Mouse (Mus musculus): Measurements from ENCODE around the gene Tecpr2. TPM values are rescaled to one million over a fixed set of nuclear protein-coding genes. Genes with fewer than 3 reads are reported as not detected.

The Tecpr2 gene
- polyA plus RNA-seq, 1 experiment from 2014 or later, result 1.6 TPM

DNA sequence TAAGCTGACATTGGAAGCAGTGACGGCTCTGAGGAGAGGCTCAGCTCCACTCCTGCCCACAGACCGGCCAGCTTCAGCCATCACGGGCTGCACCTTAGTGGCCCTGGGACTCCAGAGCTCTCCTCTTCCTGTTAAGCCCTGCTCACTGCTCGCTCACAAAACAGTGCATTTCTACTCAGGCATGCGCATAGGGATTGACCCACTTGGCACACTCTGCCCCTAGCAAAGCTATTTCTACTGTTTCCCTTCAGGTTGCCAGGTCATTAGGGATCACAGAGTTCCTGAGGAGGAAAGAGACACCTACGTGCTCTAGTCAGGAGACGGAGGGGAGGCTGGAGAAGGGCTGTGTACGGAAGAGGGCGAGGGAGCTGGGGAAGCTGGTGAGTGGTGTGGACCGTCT, 23.1 kb upstream of the Tecpr2 start:
- Histone ChIP-seq H3K27me3 (no peaks in the 10 kb centered on the region), H3K4me2 (no peak overlapping the region), H3K9ac (no peak overlapping the region), H3K36me3 (replicated peaks) (peaks cover 27% of the 10 kb centered on the region), H3K4me1 (replicated peaks) (peaks cover 39% of the 10 kb centered on the region), H3K27ac (replicated peaks) (peak overlapping the region; percentile 61), H3K4me3 (replicated peaks) (no peak overlapping the region), H3K9me3 (replicated peaks) (no peaks in the 10 kb centered on the region)
- WGBS (ENCODE audit: insufficient replicate concordance), result 73% methylated on average over 10 of the region's 10 CpGs
- ATAC-seq (ENCODE audit: insufficient read depth), result no peak

DNA sequence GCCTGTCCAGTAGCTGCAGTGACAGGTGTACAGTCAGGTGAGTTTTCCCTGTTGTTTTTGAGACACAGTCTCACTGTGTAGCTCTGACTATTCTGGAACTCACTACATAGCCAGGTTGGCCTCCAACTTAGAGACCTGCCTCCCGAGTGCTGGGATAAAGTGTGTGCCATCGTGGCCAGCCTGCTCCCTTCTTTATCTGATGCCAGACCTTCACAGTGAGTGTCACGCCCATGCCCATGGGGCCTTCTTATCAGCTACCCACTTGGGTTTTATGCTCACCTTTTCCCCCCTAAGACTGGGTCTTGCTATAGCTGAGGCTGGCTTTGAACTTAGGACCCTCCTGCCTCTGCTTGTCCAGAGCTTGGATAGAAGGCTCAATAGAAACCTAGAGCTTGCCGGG, 19.0 kb upstream of the Tecpr2 start:
- H3K9ac ChIP-seq, result peak overlapping the region; percentile 7; the same call in 1 of the 2 replicates
- peak; percentile 73 for ATAC-seq (ENCODE audit: insufficient read depth)
- H3K27me3 ChIP-seq, result no peaks in the 10 kb centered on the region
- no peaks in the 10 kb centered on the region for H3K9me3 ChIP-seq (replicated peaks)
- H3K4me3 ChIP-seq (replicated peaks), result no peak overlapping the region
- H3K27ac ChIP-seq (replicated peaks), result peak overlapping the region; percentile 25
- WGBS (ENCODE audit: insufficient replicate concordance), result 40% methylated on average over 4 of the region's 4 CpGs
- H3K4me1 ChIP-seq (replicated peaks), result peaks cover 56% of the 10 kb centered on the region
- H3K4me2 ChIP-seq, result peak overlapping the region; percentile 50
- peaks cover 58% of the 10 kb centered on the region for H3K36me3 ChIP-seq (replicated peaks)

DNA sequence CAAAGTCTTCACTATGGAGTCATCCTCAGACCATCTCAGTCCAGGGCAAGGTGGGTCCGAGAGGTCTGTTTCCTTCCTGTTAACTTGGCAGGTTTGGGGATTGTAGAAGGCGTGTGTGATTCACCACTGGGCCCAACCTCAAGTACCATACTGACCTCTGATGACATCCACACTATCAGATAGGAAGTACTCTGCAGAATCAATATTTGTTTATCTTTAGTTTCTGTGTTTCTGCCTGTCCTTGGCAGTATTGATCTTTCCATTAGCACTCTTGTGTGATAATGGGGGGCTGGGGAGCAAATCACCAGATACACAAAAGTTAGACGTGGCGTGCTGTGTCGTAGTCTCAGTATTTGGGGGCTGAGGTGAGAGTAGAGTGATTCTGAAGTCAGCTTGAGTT, 17.8 kb upstream of the Tecpr2 start:
- H3K27ac ChIP-seq (replicated peaks), result peak overlapping the region; percentile 25
- H3K4me2 ChIP-seq, result no peak overlapping the region
- H3K9me3 ChIP-seq (replicated peaks), result no peaks in the 10 kb centered on the region
- peak; percentile 11; the same call in 1 of the 2 replicates for ATAC-seq (ENCODE audit: insufficient read depth)
- H3K36me3 ChIP-seq (replicated peaks), result peaks cover 69% of the 10 kb centered on the region
- H3K4me3 ChIP-seq (replicated peaks), result no peak overlapping the region
- peaks cover 48% of the 10 kb centered on the region for H3K4me1 ChIP-seq (replicated peaks)
- WGBS (ENCODE audit: insufficient replicate concordance), result 69% methylated on average over 5 of the region's 5 CpGs
- no peaks in the 10 kb centered on the region for H3K27me3 ChIP-seq
- H3K9ac ChIP-seq, result no peak overlapping the region

DNA sequence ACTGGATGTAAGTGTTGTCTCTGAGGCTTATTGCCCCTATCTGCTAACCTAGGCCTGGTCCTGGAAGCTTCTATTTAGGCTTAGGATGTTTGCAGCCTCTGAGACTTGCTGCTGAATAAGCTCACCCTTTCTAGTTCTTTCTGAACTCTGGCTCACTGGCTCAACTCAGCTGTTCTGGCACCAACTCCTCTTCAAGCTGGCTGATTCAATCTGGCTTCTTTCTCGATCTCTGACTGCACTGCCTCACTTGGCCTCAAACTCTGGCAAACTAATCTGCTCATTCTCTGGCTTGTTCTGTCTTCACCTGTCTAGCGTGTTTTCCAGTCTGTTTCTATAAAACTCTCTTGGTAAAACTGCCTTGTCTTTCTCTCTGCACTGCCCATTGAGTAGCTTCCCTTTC, 13.7 kb upstream of the Tecpr2 start:
- Histone ChIP-seq H3K4me1 (replicated peaks) (peaks cover 23% of the 10 kb centered on the region), H3K4me3 (replicated peaks) (no peak overlapping the region), H3K27ac (replicated peaks) (no peak overlapping the region), H3K27me3 (no peaks in the 10 kb centered on the region), H3K36me3 (replicated peaks) (peaks cover 81% of the 10 kb centered on the region), H3K4me2 (no peak overlapping the region), H3K9ac (no peak overlapping the region), H3K9me3 (replicated peaks) (no peaks in the 10 kb centered on the region)
- 76% methylated on average over 2 of the region's 2 CpGs for WGBS (ENCODE audit: insufficient replicate concordance)
- no peak for ATAC-seq (ENCODE audit: insufficient read depth)

DNA sequence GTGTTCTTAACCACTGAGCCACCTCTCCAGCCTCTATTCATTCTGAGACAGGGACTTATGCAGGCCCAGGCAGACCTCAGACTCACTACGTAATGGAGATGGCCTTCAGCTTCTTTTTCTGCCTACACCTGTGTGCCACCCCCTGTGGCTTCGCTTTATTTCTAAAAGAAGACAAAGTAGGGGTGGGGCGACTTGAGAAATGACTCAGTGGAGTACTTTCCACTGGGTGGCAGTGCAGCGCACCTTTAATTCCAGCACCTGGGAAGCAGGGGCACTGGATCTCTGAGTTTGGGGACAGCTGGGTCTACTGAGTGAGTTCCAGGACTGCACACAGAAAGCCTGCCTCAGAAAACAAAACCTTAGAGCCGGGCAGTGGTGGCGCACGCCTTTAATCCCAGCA, 6.8 kb upstream of the Tecpr2 start:
- WGBS (ENCODE audit: insufficient replicate concordance), result 75% methylated on average over 7 of the region's 7 CpGs
- H3K27me3 ChIP-seq, result no peaks in the 10 kb centered on the region
- no peak for ATAC-seq (ENCODE audit: insufficient read depth)

DNA sequence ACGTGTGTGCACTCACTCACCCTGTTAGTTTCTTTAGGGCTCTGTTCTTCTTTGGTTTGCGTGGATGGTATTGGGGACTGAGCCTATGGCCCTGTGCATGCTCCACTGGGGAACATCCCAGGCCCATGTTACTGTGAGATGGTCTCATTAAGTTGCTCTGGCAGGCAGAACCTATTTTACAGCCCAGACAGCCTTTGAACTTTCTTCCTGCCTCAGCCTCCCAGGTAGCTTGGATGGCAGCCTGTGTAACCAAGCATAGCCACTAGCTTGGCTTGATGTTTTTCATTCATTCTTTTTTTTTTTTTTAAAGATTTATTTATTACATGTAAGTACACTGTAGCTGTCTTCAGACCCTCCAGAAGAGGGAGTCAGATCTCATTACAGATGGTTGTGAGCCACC, 3.8 kb upstream of the Tecpr2 start:
- Histone ChIP-seq H3K27ac (replicated peaks) (no peak overlapping the region), H3K9ac (no peak overlapping the region), H3K9me3 (replicated peaks) (no peaks in the 10 kb centered on the region), H3K4me2 (no peak overlapping the region), H3K4me1 (replicated peaks) (peaks cover 43% of the 10 kb centered on the region), H3K4me3 (replicated peaks) (no peak overlapping the region), H3K27me3 (no peaks in the 10 kb centered on the region), H3K36me3 (replicated peaks) (peaks cover 31% of the 10 kb centered on the region)
- WGBS (ENCODE audit: insufficient replicate concordance), result 87% methylated on average over 2 of the region's 2 CpGs
- ATAC-seq (ENCODE audit: insufficient read depth), result no peak

More for the DNA sequence above, 6.8 kb upstream of the Tecpr2 start:
- no peak overlapping the region for H3K4me3 ChIP-seq (replicated peaks)
- no peak overlapping the region for H3K9ac ChIP-seq
- no peak overlapping the region for H3K4me2 ChIP-seq
- H3K4me1 ChIP-seq (replicated peaks), result peaks cover 24% of the 10 kb centered on the region; the same call in 1 of the 2 replicates
- H3K27ac ChIP-seq (replicated peaks), result no peak overlapping the region
- H3K36me3 ChIP-seq (replicated peaks), result peaks cover 56% of the 10 kb centered on the region
- H3K9me3 ChIP-seq (replicated peaks), result no peaks in the 10 kb centered on the region

DNA sequence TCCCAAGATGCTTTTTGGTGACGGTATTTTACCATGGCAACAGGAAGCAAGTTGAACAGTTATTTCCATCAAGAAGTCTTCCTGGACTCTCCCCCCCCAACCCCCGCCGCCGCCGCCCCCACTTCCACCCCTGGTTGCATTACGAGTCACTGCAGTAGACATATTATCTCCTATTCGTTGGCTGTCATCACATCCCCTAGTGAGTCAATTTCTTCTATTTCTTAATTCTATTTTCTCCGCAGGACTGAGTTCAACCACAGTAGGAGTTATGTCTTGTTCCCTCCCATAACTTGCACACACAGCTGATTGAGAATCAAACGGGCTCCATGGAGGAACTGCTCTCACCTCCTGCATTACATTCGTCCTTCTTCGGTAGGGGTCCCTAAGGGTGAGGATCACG, 958 bp upstream of the Tecpr2 start:
- WGBS (ENCODE audit: insufficient replicate concordance), result 17% methylated on average over 12 of the region's 12 CpGs
- Histone ChIP-seq H3K4me2 (peak overlapping the region; percentile 97), H3K36me3 (replicated peaks) (peaks cover 9% of the 10 kb centered on the region; the same call in 1 of the 2 replicates), H3K9ac (peak overlapping the region; percentile 84), H3K27ac (replicated peaks) (peak overlapping the region; percentile 70), H3K4me1 (replicated peaks) (peaks cover 66% of the 10 kb centered on the region), H3K9me3 (replicated peaks) (no peaks in the 10 kb centered on the region), H3K27me3 (no peaks in the 10 kb centered on the region), H3K4me3 (replicated peaks) (peak overlapping the region; percentile 95)
- no peak for ATAC-seq (ENCODE audit: insufficient read depth)

DNA sequence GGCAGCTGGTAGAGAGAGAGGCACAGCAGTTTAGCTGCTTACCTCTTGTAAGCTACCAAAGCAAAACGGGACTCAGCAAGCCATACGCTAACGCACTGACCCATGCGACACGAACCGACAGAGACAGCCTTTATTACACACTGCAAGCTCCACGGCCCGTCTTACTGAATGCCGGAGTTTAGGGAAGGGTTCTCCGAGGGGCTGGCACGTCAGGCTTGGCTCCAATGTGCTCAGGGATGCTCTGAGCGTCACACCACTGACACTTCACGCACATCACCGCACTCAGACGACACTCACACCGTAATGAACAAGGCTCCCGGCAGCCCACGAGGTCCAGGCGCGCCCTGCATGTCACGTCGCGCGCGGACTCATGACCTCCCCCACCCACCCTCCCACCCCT, 458 bp upstream of the Tecpr2 start:
- no peaks in the 10 kb centered on the region for H3K9me3 ChIP-seq (replicated peaks)
- H3K36me3 ChIP-seq (replicated peaks), result peaks cover 4% of the 10 kb centered on the region; the same call in 1 of the 2 replicates
- peak overlapping the region; percentile 84 for H3K9ac ChIP-seq
- H3K27ac ChIP-seq (replicated peaks), result peak overlapping the region; percentile 70
- peak overlapping the region; percentile 95 for H3K4me3 ChIP-seq (replicated peaks)
- peak; percentile 8 for ATAC-seq (ENCODE audit: insufficient read depth)
- H3K4me1 ChIP-seq (replicated peaks), result peaks cover 66% of the 10 kb centered on the region
- H3K4me2 ChIP-seq, result peak overlapping the region; percentile 97
- WGBS (ENCODE audit: insufficient replicate concordance), result 0% methylated on average over 25 of the region's 25 CpGs
- H3K27me3 ChIP-seq, result no peaks in the 10 kb centered on the region

DNA sequence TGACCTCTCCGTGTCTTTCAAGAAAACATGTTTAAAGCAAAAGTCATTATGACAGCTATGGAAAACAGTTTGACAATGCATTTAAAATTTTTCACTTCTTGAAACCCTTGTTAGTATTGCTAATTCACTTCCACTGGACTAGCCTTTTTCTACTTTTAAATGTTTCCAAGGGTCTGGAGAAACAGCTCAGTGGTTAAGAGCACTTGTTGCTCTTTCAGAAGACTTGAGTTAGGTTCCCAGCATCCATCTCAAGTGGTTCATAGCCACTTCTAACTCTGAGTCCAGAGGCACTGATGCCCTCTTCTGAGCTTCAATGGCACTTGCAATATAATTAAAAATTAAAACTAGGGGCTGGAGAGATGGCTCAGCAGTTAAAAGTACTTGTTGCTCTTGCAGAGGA, 2.8 kb downstream of the Tecpr2 start:
- 52% methylated on average over 1 of the region's 1 CpGs for WGBS (ENCODE audit: insufficient replicate concordance)
- no peaks in the 10 kb centered on the region for H3K36me3 ChIP-seq (replicated peaks)
- H3K4me1 ChIP-seq (replicated peaks), result peaks cover 50% of the 10 kb centered on the region
- H3K9ac ChIP-seq, result no peak overlapping the region
- no peaks in the 10 kb centered on the region for H3K9me3 ChIP-seq (replicated peaks)
- H3K4me3 ChIP-seq (replicated peaks), result no peak overlapping the region
- H3K27me3 ChIP-seq, result no peaks in the 10 kb centered on the region
- no peak overlapping the region for H3K27ac ChIP-seq (replicated peaks)
- no peak for ATAC-seq (ENCODE audit: insufficient read depth)
- H3K4me2 ChIP-seq, result no peak overlapping the region

DNA sequence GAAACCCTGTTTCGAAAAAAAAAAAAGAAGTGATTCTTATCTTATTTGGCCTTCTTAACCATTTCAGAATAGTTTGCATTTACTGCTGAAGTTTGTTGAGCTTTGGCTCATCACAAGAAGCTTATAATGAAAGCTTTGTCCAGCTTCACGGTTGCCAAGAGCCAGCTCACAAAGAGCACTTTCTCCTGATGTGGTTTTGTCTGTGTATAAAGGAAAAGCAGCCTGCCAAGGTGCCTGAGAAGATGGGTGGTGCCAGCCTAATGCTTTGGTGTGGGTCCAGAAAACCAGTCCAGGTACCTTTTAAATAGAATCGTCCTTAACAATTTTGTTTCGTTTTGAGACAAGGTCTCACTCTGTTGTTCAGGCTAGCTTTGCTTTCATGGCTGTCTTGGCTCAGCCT, 13.0 kb downstream of the Tecpr2 start:
- no peak for ATAC-seq (ENCODE audit: insufficient read depth)
- no peak overlapping the region for H3K27ac ChIP-seq (replicated peaks)
- 64% methylated on average over 4 of the region's 4 CpGs for WGBS (ENCODE audit: insufficient replicate concordance)

DNA sequence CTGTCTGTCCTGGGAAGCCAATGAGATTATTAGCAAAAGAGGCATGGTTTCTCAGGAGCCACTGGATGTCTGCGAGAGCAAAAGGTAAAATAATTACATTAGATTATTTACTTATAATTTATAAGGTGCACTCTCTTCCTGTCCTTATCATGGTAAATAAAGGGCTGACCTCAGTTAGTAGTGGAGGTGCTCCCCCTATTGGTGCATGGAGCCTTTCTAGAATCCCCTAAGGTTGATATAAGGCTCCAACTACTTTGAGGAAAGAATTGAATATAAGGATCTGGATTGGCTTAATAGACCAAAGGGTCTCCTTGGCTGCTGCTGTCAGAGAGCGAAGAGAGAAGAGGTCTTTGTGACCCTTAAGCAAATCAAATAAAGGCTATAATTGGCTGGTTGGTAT, 14.5 kb downstream of the Tecpr2 start:
- Histone ChIP-seq H3K27ac (replicated peaks) (no peak overlapping the region), H3K4me2 (no peak overlapping the region), H3K4me3 (replicated peaks) (no peak overlapping the region), H3K36me3 (replicated peaks) (0 out of 2 replicates have a peak, but pooled peaks cover 3% of the 10 kb centered on the region), H3K4me1 (replicated peaks) (no peaks in the 10 kb centered on the region; the same call in 1 of the 2 replicates), H3K9me3 (replicated peaks) (no peaks in the 10 kb centered on the region), H3K27me3 (no peaks in the 10 kb centered on the region), H3K9ac (no peak overlapping the region)
- ATAC-seq (ENCODE audit: insufficient read depth), result no peak
- 75% methylated on average over 2 of the region's 2 CpGs for WGBS (ENCODE audit: insufficient replicate concordance)

More for the DNA sequence above, 13.0 kb downstream of the Tecpr2 start:
- H3K4me2 ChIP-seq, result no peak overlapping the region
- H3K9me3 ChIP-seq (replicated peaks), result no peaks in the 10 kb centered on the region
- no peak overlapping the region for H3K4me3 ChIP-seq (replicated peaks)
- no peak overlapping the region for H3K9ac ChIP-seq
- H3K4me1 ChIP-seq (replicated peaks), result no peaks in the 10 kb centered on the region
- no peaks in the 10 kb centered on the region for H3K27me3 ChIP-seq
- H3K36me3 ChIP-seq (replicated peaks), result 0 out of 2 replicates have a peak, but pooled peaks cover 3% of the 10 kb centered on the region

DNA sequence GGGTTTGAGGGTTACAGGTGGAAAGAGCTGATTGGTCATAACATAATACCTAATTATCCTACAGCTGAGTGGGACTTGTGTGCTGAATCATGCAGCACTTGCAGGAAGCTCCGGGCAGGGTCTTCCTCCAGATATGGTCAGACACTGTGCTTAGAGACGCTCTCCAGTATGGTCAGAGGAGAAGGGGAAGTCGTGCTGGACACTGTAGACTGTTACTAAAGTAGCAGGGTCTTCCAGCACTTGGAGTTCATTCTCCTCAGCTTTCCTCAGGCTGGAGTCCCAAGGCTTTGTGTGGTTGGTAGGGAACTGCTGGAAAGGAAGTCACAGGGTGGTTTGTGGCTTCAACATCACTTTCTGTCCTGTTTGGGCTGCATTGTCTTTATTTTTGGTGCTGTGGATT, 18.8 kb downstream of the Tecpr2 start:
- ATAC-seq (ENCODE audit: insufficient read depth), result no peak
- H3K9ac ChIP-seq, result no peak overlapping the region
- no peak overlapping the region for H3K27ac ChIP-seq (replicated peaks)

More for the DNA sequence above, 18.8 kb downstream of the Tecpr2 start:
- WGBS (ENCODE audit: insufficient replicate concordance), result 7% methylated on average over 3 of the region's 3 CpGs
- Histone ChIP-seq H3K36me3 (replicated peaks) (no peaks in the 10 kb centered on the region), H3K4me2 (no peak overlapping the region), H3K27me3 (no peaks in the 10 kb centered on the region), H3K9me3 (replicated peaks) (no peaks in the 10 kb centered on the region), H3K4me3 (replicated peaks) (no peak overlapping the region), H3K4me1 (replicated peaks) (no peaks in the 10 kb centered on the region; the same call in 1 of the 2 replicates)

Data from liver, embryonic 15.5 days (tissue).